Mouse (Mus musculus) kidney, adult 2 months (tissue): ENCODE measurements around the gene Tenm4.

Experiments
- CTCF ChIP-seq: fragments of 200-500 bp; conservative IDR thresholded peaks from 2 replicates; pipeline ENCODE4 v1.5.1; 2011; ENCODE audit warnings: low read depth, mild to moderate bottlenecking, control low read depth, low read length, moderate library complexity, mixed read lengths; ENCODE audit not compliant: insufficient read depth, insufficient read length
- POLR2A ChIP-seq: fragments of 200-500 bp; IDR thresholded peaks from one replicate; pipeline ENCODE4 v1.6.1; 2011; ENCODE audit warnings: low read depth, low read length, control low read depth

DNA sequence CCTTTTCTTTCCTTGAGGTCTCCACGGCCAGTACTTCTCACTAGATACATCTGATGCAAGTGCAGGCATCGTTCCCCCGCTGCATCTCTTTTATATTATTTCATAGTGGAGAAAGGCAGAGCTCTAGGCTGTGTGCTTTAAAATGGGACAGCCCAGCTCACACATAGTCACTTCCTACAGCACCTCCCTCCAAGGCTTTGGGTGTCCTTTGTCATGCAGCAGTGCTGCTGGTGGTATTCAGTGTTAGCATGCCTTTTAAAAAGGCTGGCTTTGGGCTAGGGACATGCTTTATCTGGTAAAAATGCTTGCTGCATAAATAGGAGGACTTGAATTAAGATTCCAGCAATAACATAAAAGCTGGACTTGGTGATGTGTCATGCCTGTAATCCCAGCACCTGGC is 499.0 kb downstream of the Tenm4 start:
- TF ChIP-seq CTCF (no peak), POLR2A (no peak)
